Mouse (Mus musculus): ENCODE measurements around the gene Duoxa1.

DNA sequence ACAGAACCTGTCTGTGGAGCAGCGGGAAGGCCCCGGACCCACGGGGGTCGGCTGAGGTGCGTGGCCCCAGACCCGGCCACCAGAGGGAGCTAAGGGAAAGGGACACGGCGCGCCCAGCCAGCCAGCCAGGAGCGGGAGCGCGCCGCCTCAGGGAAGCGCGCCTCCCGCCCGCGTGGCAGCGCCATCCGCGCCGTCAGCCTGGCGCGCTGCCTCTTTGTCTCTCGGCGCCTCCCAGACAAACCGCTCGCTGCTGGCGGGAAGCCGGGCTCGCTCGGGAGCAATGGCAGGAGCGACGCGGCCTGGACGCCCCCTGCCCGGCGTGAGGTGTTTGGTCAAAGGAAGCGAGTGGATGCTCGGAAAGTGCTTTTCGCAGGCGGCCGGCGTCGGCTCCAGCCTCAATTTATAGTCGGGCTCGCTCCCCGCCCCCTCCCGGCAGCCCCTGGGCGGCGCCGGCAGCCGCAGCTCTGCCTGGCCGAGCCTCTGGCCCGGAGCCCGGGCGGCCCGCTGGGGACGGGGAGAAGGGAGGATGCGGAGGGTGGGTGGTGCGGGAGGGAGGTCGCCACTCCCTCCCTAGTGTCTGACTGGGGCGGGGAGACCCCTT, 35.1 kb upstream of the Duoxa1 start:
- TF ChIP-seq POLR2A (IDR thresholded peaks at IDR 0.05; ENCODE audit: borderline replicate concordance, low read depth, low read length), result no peak
- TF ChIP-seq CTCF (IDR thresholded peaks at IDR 0.05; ENCODE audit: low read depth, low read length), result peak; percentile 51; the same call in 1 of the 2 replicates

Data from bone marrow macrophage, adult 2 months (primary cell).